Mouse (Mus musculus): ENCODE results near the gene P3h1. TPM values are rescaled to one million over a fixed set of nuclear protein-coding genes. Genes with fewer than 3 reads are reported as not detected.

Gene P3h1
- polyA plus RNA-seq, 1 experiment from 2014 or later, result 9.9 TPM

GRCm38 (mm10) chr4:119194909-119195581 is 37.7 kb upstream of the P3h1 start, which contains the start of gene Svbp:
Gene Svbp, plus strand, starts transcription at chr4:119195306.
- no peaks in the 10 kb centered on the region for H3K36me3 ChIP-seq (ENCODE audit: control insufficient read depth, insufficient read depth, low read length)
- peaks cover 21% of the 10 kb centered on the region for H3K4me1 ChIP-seq (ENCODE audit: control insufficient read depth, insufficient read depth, low read length)
- ATAC-seq, result peak; percentile 88
- H3K27ac ChIP-seq (ENCODE audit: low read length), result peak within 1 kb of the TSS; percentile 86
- no peaks in the 10 kb centered on the region for H3K9me3 ChIP-seq (replicated peaks; ENCODE audit: control insufficient read depth, low read length, poor library complexity, severe bottlenecking)
- H3K4me3 ChIP-seq (ENCODE audit: low read depth, low read length), result peak within 1 kb of the TSS; percentile 52
- peak within 1 kb of the TSS; percentile 76 for H3K4me2 ChIP-seq (ENCODE audit: low read length)
- WGBS, result under 1% methylated on average over 34 of the region's 47 CpGs
- peak within 1 kb of the TSS; percentile 64 for H3K9ac ChIP-seq (ENCODE audit: low read depth, low read length)
- H3K27me3 ChIP-seq (ENCODE audit: control insufficient read depth, insufficient read depth, low read depth, low read length), result no peaks in the 10 kb centered on the region

GRCm38 (mm10) chr4:119195582-119196320 is 37.0 kb upstream of the P3h1 start:
- H3K4me1 ChIP-seq (ENCODE audit: control insufficient read depth, insufficient read depth, low read length), result peaks cover 21% of the 10 kb centered on the region
- peak; percentile 20 for ATAC-seq

GRCm38 (mm10) chr4:119198105-119198504 is 34.6 kb upstream of the P3h1 start:
- Histone ChIP-seq H3K9ac (ENCODE audit: low read depth, low read length) (peak overlapping the region; percentile 64; the same call in 1 of the 2 replicates), H3K4me2 (ENCODE audit: low read length) (peak overlapping the region; percentile 76; the same call in 1 of the 2 replicates)
- 82% methylated on average over 6 of the region's 6 CpGs for WGBS

More at GRCm38 (mm10) chr4:119195582-119196320, 37.0 kb upstream of the P3h1 start:
- Histone ChIP-seq H3K36me3 (ENCODE audit: control insufficient read depth, insufficient read depth, low read length) (peaks cover under 1% of the 10 kb centered on the region; the same call in 1 of the 2 replicates), H3K9ac (ENCODE audit: low read depth, low read length) (peak overlapping the region; percentile 64), H3K9me3 (replicated peaks; ENCODE audit: control insufficient read depth, low read length, poor library complexity, severe bottlenecking) (no peaks in the 10 kb centered on the region), H3K27ac (ENCODE audit: low read length) (peak overlapping the region; percentile 86), H3K27me3 (ENCODE audit: control insufficient read depth, insufficient read depth, low read depth, low read length) (no peaks in the 10 kb centered on the region), H3K4me3 (ENCODE audit: low read depth, low read length) (peak overlapping the region; percentile 52), H3K4me2 (ENCODE audit: low read length) (peak overlapping the region; percentile 76)
- 3% methylated on average over 18 of the region's 18 CpGs for WGBS

GRCm38 (mm10) chr4:119204672-119205071 is 28.0 kb upstream of the P3h1 start:
- ATAC-seq, result peak; percentile 72
- H3K27ac ChIP-seq (ENCODE audit: low read length), result no peak overlapping the region
- 15% methylated on average over 8 of the region's 8 CpGs for WGBS
- peaks cover 3% of the 10 kb centered on the region for H3K36me3 ChIP-seq (ENCODE audit: control insufficient read depth, insufficient read depth, low read length)
- no peak overlapping the region for H3K4me3 ChIP-seq (ENCODE audit: low read depth, low read length)
- no peaks in the 10 kb centered on the region for H3K9me3 ChIP-seq (replicated peaks; ENCODE audit: control insufficient read depth, low read length, poor library complexity, severe bottlenecking)
- no peaks in the 10 kb centered on the region for H3K4me1 ChIP-seq (ENCODE audit: control insufficient read depth, insufficient read depth, low read length)
- no peak overlapping the region for H3K9ac ChIP-seq (ENCODE audit: low read depth, low read length)
- no peaks in the 10 kb centered on the region for H3K27me3 ChIP-seq (ENCODE audit: control insufficient read depth, insufficient read depth, low read depth, low read length)
- no peak overlapping the region for H3K4me2 ChIP-seq (ENCODE audit: low read length)

More at GRCm38 (mm10) chr4:119198105-119198504, 34.6 kb upstream of the P3h1 start:
- Histone ChIP-seq H3K4me3 (ENCODE audit: low read depth, low read length) (no peak overlapping the region), H3K27ac (ENCODE audit: low read length) (no peak overlapping the region), H3K27me3 (ENCODE audit: control insufficient read depth, insufficient read depth, low read depth, low read length) (no peaks in the 10 kb centered on the region), H3K9me3 (replicated peaks; ENCODE audit: control insufficient read depth, low read length, poor library complexity, severe bottlenecking) (no peaks in the 10 kb centered on the region), H3K4me1 (ENCODE audit: control insufficient read depth, insufficient read depth, low read length) (peaks cover 21% of the 10 kb centered on the region), H3K36me3 (ENCODE audit: control insufficient read depth, insufficient read depth, low read length) (peaks cover 3% of the 10 kb centered on the region)
- ATAC-seq, result no peak

- WGBS, result 76% methylated on average over 8 of the region's 8 CpGs
- no peaks in the 10 kb centered on the region for H3K36me3 ChIP-seq (ENCODE audit: control insufficient read depth, insufficient read depth, low read length)
- no peak overlapping the region for H3K27ac ChIP-seq (ENCODE audit: low read length)
- H3K27me3 ChIP-seq (ENCODE audit: control insufficient read depth, insufficient read depth, low read depth, low read length), result no peaks in the 10 kb centered on the region
- no peak overlapping the region for H3K4me3 ChIP-seq (ENCODE audit: low read depth, low read length)
- no peak overlapping the region for H3K4me2 ChIP-seq (ENCODE audit: low read length)
- no peak overlapping the region for H3K9ac ChIP-seq (ENCODE audit: low read depth, low read length)
- no peaks in the 10 kb centered on the region for H3K9me3 ChIP-seq (replicated peaks; ENCODE audit: control insufficient read depth, low read length, poor library complexity, severe bottlenecking)
- ATAC-seq, result no peak
- no peaks in the 10 kb centered on the region for H3K4me1 ChIP-seq (ENCODE audit: control insufficient read depth, insufficient read depth, low read length)
Measured at GRCm38 (mm10) chr4:119216667-119217066, 16.0 kb upstream of the P3h1 start.

- no peak for ATAC-seq
- Histone ChIP-seq H3K27me3 (ENCODE audit: control insufficient read depth, insufficient read depth, low read depth, low read length) (no peaks in the 10 kb centered on the region), H3K9ac (ENCODE audit: low read depth, low read length) (no peak within 1 kb of the TSS), H3K4me1 (ENCODE audit: control insufficient read depth, insufficient read depth, low read length) (no peaks in the 10 kb centered on the region), H3K9me3 (replicated peaks; ENCODE audit: control insufficient read depth, low read length, poor library complexity, severe bottlenecking) (no peaks in the 10 kb centered on the region), H3K27ac (ENCODE audit: low read length) (no peak within 1 kb of the TSS), H3K4me3 (ENCODE audit: low read depth, low read length) (no peak within 1 kb of the TSS), H3K4me2 (ENCODE audit: low read length) (no peak within 1 kb of the TSS), H3K36me3 (ENCODE audit: control insufficient read depth, insufficient read depth, low read length) (no peaks in the 10 kb centered on the region)
- WGBS, result 8% methylated on average over 11 of the region's 11 CpGs
Measured at GRCm38 (mm10) chr4:119218169-119218568, 14.5 kb upstream of the P3h1 start, which contains the start of gene Tmem269. Gene Tmem269, minus strand, starts transcription at chr4:119218217.

- H3K9me3 ChIP-seq (replicated peaks; ENCODE audit: control insufficient read depth, low read length, poor library complexity, severe bottlenecking), result no peaks in the 10 kb centered on the region
- no peak overlapping the region for H3K4me2 ChIP-seq (ENCODE audit: low read length)
- 82% methylated on average over 1 of the region's 1 CpGs for WGBS
- peaks cover 25% of the 10 kb centered on the region for H3K36me3 ChIP-seq (ENCODE audit: control insufficient read depth, insufficient read depth, low read length)
- H3K27me3 ChIP-seq (ENCODE audit: control insufficient read depth, insufficient read depth, low read depth, low read length), result no peaks in the 10 kb centered on the region
- H3K4me3 ChIP-seq (ENCODE audit: low read depth, low read length), result no peak overlapping the region
- no peaks in the 10 kb centered on the region for H3K4me1 ChIP-seq (ENCODE audit: control insufficient read depth, insufficient read depth, low read length)
- H3K9ac ChIP-seq (ENCODE audit: low read depth, low read length), result no peak overlapping the region
- no peak for ATAC-seq
- H3K27ac ChIP-seq (ENCODE audit: low read length), result no peak overlapping the region
Measured at GRCm38 (mm10) chr4:119223696-119224095, 9.0 kb upstream of the P3h1 start.

GRCm38 (mm10) chr4:119224534-119224933 is 8.2 kb upstream of the P3h1 start:
- WGBS, result 96% methylated on average over 3 of the region's 3 CpGs
- Histone ChIP-seq H3K4me2 (ENCODE audit: low read length) (no peak overlapping the region), H3K27ac (ENCODE audit: low read length) (no peak overlapping the region), H3K4me1 (ENCODE audit: control insufficient read depth, insufficient read depth, low read length) (no peaks in the 10 kb centered on the region), H3K9ac (ENCODE audit: low read depth, low read length) (no peak overlapping the region), H3K27me3 (ENCODE audit: control insufficient read depth, insufficient read depth, low read depth, low read length) (no peaks in the 10 kb centered on the region), H3K4me3 (ENCODE audit: low read depth, low read length) (no peak overlapping the region), H3K9me3 (replicated peaks; ENCODE audit: control insufficient read depth, low read length, poor library complexity, severe bottlenecking) (no peaks in the 10 kb centered on the region), H3K36me3 (ENCODE audit: control insufficient read depth, insufficient read depth, low read length) (peaks cover 25% of the 10 kb centered on the region)
- no peak for ATAC-seq

- Histone ChIP-seq H3K9ac (ENCODE audit: low read depth, low read length) (no peak overlapping the region), H3K9me3 (replicated peaks; ENCODE audit: control insufficient read depth, low read length, poor library complexity, severe bottlenecking) (no peaks in the 10 kb centered on the region), H3K27ac (ENCODE audit: low read length) (no peak overlapping the region), H3K4me2 (ENCODE audit: low read length) (no peak overlapping the region), H3K4me1 (ENCODE audit: control insufficient read depth, insufficient read depth, low read length) (no peaks in the 10 kb centered on the region), H3K27me3 (ENCODE audit: control insufficient read depth, insufficient read depth, low read depth, low read length) (no peaks in the 10 kb centered on the region), H3K36me3 (ENCODE audit: control insufficient read depth, insufficient read depth, low read length) (peaks cover 25% of the 10 kb centered on the region), H3K4me3 (ENCODE audit: low read depth, low read length) (no peak overlapping the region)
- WGBS, result 94% methylated on average over 9 of the region's 9 CpGs
- ATAC-seq, result no peak
Measured at GRCm38 (mm10) chr4:119225719-119226118, 7.0 kb upstream of the P3h1 start.
